21 mouse cellular contexts compared by ENCODE assay signal in the genomic region with DNA sequence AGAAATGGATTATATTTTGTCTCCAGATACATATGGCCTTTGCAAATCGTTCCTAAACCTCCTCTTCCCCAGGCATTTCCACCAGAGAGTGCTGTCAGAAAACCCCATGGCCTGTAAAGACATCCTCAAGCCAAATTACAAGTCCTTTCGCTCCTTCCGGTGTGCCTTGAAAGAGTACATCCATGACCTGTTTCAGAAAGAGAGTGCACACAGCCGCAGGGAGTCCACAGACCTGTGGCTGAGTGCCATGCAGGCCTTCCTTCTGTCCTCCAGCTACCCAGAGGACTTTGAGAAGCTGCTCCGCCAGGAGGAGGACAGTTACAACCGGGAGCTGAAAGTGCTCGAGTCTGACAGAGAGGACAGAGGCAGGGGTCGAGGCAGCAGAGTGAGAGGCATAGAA. TPM values are rescaled to one million over a fixed set of nuclear protein-coding genes. Genes with fewer than 3 reads are reported as not detected.
"Had no signal": no experiment of that assay in that cellular context is flagged by ENCODE, and none has a peak within 500 bp of the region (broad histone marks: within the 10 kb centered on the region; RNA-seq: fewer than 3 reads in every experiment).

No protein-coding gene starts in this region.

- H3K27me3 ChIP-seq: midbrain, embryonic 12.5 days; neural tube, embryonic 13.5 days; neural tube, embryonic 15.5 days had no signal

- H3K36me3 ChIP-seq: midbrain, embryonic 10.5 days; midbrain, embryonic 12.5 days; neural tube, embryonic 13.5 days had no signal

- H3K27ac ChIP-seq: midbrain, embryonic 10.5 days; midbrain, embryonic 12.5 days; neural tube, embryonic 13.5 days; neural tube, embryonic 15.5 days had no signal

- H3K4me3 ChIP-seq: midbrain, embryonic 10.5 days; midbrain, embryonic 12.5 days; myocyte; neural tube, embryonic 13.5 days; neural tube, embryonic 15.5 days had no signal

- ATAC-seq: midbrain, embryonic 16.5 days had no signal

- H3K4me1 ChIP-seq: midbrain, embryonic 10.5 days; midbrain, embryonic 12.5 days; neural tube, embryonic 13.5 days; neural tube, embryonic 15.5 days had no signal

- H3K4me2 ChIP-seq: lung, embryonic 14.5 days; midbrain, embryonic 12.5 days; neural tube, embryonic 13.5 days; neural tube, embryonic 15.5 days had no signal

- H3K9me3 ChIP-seq: midbrain, embryonic 10.5 days; midbrain, embryonic 12.5 days; neural tube, embryonic 13.5 days; neural tube, embryonic 15.5 days had no signal

- DNase-seq: lung, adult 18-20 months; lung, embryonic 14.5 days; lung, postnatal 10 days; lung, postnatal 4 days; midbrain, embryonic 14.5 days; retina, postnatal 1 day; right cerebral cortex, adult 18-20 months; right cerebral cortex, postnatal 25 days; right cerebral cortex, postnatal 4 days; spleen, adult 18-20 months; thymus, adult 2 months; thymus, postnatal 14 days; thymus, postnatal 36 days had no signal

- H3K9ac ChIP-seq: lung, embryonic 14.5 days; midbrain, embryonic 12.5 days; neural tube, embryonic 13.5 days; neural tube, embryonic 15.5 days had no signal

RNA-seq across cellular contexts. Expression of gene Dclk3, which starts 47.8 kb away (rescaled TPM):
- total RNA-seq: megakaryocyte, adult 5-6 weeks; megakaryocyte-erythroid progenitor cell, adult 5-6 weeks had no signal
- polyA plus RNA-seq: lung, embryonic 14.5 days; myocyte had no signal
